Mouse (Mus musculus): ENCODE results near the gene 1700012B07Rik.

1700012B07Rik gene

GRCm38 (mm10) chr11:109846343-109846742 is 18.5 kb upstream of the 1700012B07Rik start:
- no peak for DNase-seq (ENCODE audit: low spot score in 2 of 2)

DNA sequence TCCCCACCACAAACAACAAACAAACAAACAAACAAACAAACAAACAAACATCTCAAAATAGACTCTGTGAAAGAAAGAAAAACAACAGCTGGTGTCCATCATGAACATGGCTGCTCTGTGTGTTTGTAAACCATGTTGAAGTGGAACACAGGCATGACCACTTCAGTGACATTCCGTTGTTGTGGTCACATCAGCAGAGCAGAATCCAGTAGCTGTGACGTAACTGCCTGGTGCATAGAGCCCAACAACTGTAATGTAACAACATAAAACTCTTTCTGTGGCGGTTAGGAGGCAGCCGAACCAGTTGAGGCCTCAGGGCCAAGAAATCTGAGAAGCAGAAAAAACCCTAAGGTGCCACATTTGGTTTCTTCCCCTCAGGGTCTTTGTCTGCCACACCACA is 17.8 kb upstream of the 1700012B07Rik start:
- no peak for DNase-seq (ENCODE audit: low spot score in 2 of 2)

DNA sequence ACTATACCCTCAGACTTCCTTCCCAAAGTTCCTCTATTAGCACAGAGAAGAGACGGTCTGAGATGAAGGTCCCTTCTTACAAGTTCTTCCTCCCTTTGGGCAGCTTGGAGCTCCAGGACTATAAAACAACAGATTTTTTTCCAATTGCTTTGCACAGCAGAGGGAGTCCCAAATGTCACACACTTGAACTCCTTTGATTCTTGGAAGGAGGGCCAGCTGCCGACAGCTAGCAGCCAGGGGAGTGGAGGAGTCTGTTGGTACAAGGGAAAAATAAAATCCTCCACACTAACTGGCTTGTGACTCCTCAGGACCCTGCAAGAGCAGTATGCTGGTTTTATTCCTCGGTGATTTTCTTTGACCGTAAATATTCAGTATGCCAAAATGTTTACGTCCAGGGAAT is 16.6 kb upstream of the 1700012B07Rik start:
- no peak for DNase-seq (ENCODE audit: low spot score in 2 of 2)

GRCm38 (mm10) chr11:109830368-109830767 is 2.5 kb upstream of the 1700012B07Rik start:
- no peak for DNase-seq (ENCODE audit: low spot score in 2 of 2)

- DNase-seq (ENCODE audit: low spot score in 2 of 2) = no peak
Measured at GRCm38 (mm10) chr11:109822280-109822679, 5.6 kb downstream of the 1700012B07Rik start.

DNA sequence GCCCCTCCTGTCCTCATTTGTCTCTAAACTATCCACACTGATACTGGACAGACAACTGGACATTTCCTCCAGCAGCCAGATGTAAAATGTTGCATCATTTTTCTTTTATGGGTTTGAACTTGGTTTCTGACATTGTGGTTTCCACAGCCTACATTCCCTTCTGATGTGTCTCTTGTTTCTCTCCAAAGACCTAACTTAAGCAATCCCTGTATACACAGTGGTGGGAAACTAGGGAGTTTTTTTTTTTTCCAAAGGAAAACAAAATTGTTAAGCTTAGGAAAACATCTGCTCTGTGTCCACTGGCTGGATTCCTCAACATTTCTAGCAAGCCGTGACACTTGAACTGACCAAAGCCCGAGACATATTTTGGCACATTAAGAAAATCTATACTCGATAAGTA is 10.4 kb downstream of the 1700012B07Rik start:
- DNase-seq (ENCODE audit: low spot score in 2 of 2) = no peak

- no peak for DNase-seq (ENCODE audit: low spot score in 2 of 2)
Measured at GRCm38 (mm10) chr11:109816911-109817310, 10.9 kb downstream of the 1700012B07Rik start.

DNA sequence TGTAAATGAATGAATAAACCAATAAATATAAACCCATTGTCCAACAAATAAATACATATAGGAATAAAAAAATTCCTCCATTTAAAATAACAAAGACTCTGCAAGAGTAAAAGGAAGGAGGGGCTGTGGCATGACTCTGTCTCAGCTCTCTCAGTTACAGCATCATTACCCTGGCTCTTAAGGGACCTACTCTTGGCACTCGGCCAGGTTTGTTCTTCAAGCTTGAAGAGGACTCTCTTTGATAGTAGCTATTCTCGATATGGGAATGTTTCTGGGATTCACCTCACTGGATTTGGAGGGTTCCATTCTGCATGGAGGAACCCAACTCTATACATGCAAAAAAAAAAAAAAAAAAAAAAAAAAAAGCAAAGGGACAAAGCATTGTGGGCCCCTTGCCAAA is 16.1 kb downstream of the 1700012B07Rik start:
- DNase-seq (ENCODE audit: low spot score in 2 of 2) = no peak

- peak in 1 of 2 experiments; percentile 32 for DNase-seq (ENCODE audit: low spot score in 2 of 2)
Measured at GRCm38 (mm10) chr11:109809175-109809855, 18.5 kb downstream of the 1700012B07Rik start.

DNA sequence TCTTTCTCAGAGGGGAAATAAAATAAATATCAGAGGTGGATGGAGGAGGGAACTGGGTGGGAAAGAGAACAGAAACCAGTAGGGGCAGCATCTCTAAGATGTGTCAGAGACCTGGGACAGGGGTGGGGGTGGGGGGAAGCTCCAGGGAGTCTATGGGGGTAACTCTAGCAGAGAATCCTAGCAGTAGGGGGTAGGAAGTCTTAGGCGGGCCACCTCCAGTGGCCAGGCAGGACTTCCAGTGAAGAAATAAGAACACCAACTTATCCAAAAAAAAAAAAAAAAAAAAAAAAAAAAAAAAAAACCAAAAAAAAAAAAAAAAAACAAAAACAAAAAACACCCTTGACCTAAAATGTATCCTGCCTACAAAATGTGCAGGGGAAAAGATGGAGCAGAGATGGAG is 26.3 kb downstream of the 1700012B07Rik start:
- no peak for DNase-seq (ENCODE audit: low spot score in 2 of 2)

DNA sequence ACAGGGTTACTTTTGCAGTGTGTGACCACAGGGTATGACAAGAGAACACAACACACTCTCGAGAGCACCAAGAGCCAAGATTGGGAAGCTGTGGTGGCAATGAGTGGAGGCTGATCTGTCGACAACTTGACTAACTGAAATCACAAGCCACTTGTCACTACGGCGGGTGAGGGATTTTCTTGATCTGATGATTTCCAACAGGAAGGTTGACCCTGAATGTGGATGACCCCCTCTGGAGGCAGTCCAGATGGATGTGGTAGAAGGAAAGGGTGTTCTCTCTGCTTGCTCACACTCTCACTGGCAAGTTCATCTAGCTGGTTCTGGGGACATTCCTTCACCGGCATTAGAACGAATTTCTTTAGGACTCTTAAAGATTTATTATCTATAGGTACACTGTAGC is 30.3 kb downstream of the 1700012B07Rik start:
- DNase-seq (ENCODE audit: low spot score in 2 of 2) = no peak

DNA sequence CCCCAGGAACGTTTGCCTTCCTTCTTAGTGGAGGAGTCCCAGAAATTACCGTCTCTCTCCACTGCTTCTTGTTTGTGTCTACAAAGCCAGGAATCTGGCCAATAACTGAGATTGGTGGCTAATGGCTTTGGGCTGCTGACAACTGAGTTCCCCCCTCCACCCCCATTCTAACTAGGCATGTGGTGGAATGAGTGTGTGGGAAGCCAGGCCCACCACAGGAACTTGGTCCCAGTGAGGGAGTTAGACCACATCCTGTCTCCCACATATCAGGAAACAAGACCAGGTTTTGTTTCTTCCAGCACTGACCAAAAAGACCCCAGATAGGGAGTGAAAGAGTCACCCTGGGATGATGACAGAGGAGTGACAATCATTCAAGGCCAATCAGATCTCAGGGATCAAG is 32.3 kb downstream of the 1700012B07Rik start:
- no peak for DNase-seq (ENCODE audit: low spot score in 2 of 2)

GRCm38 (mm10) chr11:109793578-109793977 is 34.3 kb downstream of the 1700012B07Rik start:
- DNase-seq (ENCODE audit: low spot score in 2 of 2) = no peak

DNA sequence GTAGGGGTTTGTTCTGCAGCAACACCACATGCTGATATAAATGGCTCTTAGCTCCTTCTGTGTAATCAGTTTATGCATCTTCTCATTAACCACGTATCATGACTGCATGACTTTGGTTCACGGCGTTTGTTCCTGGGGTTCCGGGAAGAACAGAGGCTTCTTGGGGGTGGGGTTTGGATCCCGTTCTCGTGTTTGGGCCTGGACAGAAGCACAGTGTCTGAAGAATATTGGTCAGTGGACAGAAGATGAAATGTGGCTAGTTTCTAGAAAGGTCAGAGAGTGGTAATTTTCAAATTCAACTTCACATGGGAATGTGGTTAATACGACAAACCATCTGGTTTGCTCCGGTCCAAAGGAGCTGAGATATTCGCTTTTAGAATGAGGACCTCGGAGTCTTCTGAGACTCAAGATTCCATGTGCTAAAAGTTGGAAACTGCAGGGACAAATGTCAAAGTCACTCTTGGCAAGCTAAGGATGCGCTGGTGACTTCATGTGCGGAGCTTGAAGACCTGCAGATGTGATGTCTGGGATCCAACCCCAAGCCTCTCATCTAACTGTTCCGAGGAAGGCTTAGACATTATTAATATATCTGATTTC is 35.3 kb downstream of the 1700012B07Rik start:
- no peak for DNase-seq (ENCODE audit: low spot score in 2 of 2)

DNA sequence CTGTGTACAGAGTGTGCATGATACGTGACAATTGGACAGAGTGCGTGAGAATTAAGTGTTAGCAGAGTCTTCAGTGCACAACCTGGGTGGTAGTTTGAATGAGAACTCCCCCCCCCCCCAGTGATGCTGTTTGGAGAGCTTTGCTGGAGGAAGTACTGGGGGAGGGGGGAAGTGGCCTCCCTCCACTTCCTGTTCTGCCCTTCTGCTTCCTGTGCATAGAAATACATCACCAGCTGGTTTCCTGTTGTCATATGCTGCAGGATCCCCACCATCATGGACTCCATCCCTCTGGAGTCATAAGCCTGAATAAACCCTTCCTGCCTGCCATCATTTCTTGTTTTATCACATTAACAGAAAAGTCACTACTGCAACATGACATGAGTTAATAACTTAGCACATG is 35.9 kb downstream of the 1700012B07Rik start:
- no peak for DNase-seq (ENCODE audit: low spot score in 2 of 2)

DNA sequence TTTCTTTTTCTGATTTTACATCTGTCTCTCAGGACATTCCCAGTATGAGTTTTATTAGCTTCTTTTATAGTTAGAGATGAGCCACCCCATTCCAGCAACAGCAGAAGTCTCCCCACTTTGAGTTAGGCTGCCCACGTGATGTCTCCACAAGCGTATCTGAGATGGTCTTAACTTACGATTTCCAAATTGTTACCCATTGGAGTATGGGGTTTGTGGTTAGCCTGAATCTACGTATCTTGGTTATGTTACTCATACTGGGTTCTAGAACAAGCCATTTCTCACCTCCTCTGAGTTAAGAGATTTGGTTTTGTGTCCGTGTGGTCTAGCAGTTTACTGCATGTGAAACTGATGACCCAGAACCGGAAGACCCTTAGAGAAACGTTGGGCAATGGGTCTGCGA is 37.6 kb downstream of the 1700012B07Rik start:
- no peak for DNase-seq (ENCODE audit: low spot score in 2 of 2)

GRCm38 (mm10) chr11:109785392-109785791 is 42.5 kb downstream of the 1700012B07Rik start:
- DNase-seq (ENCODE audit: low spot score in 2 of 2) = peak in 1 of 2 experiments; percentile 16

DNA sequence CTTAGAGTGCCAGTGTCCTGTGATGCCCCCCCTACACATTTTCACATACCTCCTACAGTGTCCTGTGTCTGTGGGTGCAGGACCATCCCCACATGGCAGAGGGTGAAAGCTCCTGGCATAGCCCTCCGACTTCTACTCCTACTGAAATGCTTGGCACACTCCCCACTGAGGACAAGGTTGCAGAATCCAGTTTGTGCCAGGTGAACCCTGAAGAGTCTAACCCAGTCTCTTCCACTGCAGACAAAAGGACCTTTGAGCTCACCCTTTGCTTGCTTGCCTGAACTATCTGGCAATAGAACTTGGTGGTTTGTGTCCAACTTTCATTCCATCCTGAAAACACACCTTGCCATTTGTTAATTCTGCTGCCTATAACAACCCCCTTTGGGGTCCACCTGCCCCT is 56.5 kb downstream of the 1700012B07Rik start:
- no peak for DNase-seq (ENCODE audit: low spot score in 2 of 2)

GRCm38 (mm10) chr11:109770185-109770584 is 57.7 kb downstream of the 1700012B07Rik start:
- no peak for DNase-seq (ENCODE audit: low spot score in 2 of 2)

- DNase-seq (ENCODE audit: low spot score in 2 of 2) = no peak
Measured at GRCm38 (mm10) chr11:109769091-109769490, 58.8 kb downstream of the 1700012B07Rik start.

- DNase-seq (ENCODE audit: low spot score in 2 of 2) = no peak
Measured at GRCm38 (mm10) chr11:109760063-109760462, 67.8 kb downstream of the 1700012B07Rik start.

GRCm38 (mm10) chr11:109758616-109759215 is 69.1 kb downstream of the 1700012B07Rik start:
- DNase-seq (ENCODE audit: low spot score in 2 of 2) = no peak

DNA sequence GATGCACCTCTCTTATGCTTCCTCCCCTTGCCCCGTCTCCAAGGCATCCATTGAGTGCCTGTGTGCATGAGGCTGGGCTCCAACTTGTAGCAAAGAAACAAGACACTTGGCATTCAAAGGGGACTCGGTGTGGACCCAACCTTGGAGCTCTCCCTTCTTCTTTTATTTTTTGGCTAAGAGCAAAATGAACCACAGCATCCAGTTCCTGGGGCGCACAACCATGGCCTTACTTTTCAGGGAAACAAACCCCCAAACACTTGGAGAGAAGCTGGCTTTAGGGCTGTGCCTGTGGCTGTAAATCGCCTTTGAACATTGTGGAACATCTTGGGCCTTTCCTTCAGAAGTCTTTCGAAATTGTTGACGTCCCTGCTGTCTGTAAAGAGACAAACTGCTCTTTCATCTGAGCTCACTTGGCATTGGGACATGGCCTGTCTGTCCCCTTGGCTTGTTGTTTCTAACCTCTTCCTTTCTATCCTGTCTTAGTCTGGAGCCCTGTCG is 73.7 kb downstream of the 1700012B07Rik start:
- peak; percentile 32 to 42 for DNase-seq (ENCODE audit: low spot score in 2 of 2)

Measured in left cerebral cortex, adult 9 months (tissue).